Mouse (Mus musculus) forebrain, embryonic 16.5 days (tissue): ENCODE data around the gene Palb2. TPM values are rescaled to one million over a fixed set of nuclear protein-coding genes. Genes with fewer than 3 reads are reported as not detected.

ENCODE experiments used
- ATAC-seq: fragments of 200-750 bp; cut with Nextera tagmentation; 2 replicates; pipeline ENCODE4 v1.8.0; 2017; ENCODE audit warnings: mild to moderate bottlenecking, moderate library complexity
- H3K27ac ChIP-seq: fragments of 300-500 bp; sonication (generic); 2 replicates; pipeline ENCODE4 v1.5.1; 2014; ENCODE audit warnings: low read length, control low read depth
- H3K27me3 ChIP-seq: fragments of 300-500 bp; sonication (generic); replicated peaks from 2 replicates; pipeline ENCODE4 v1.6.1; 2014; ENCODE audit warnings: low read length; ENCODE audit not compliant: control insufficient read depth, insufficient read depth
- H3K36me3 ChIP-seq: fragments of 300-500 bp; sonication (generic); 2 replicates; pipeline ENCODE4 v1.6.1; 2014; ENCODE audit not compliant: control insufficient read depth, insufficient read depth
- H3K4me1 ChIP-seq: fragments of 300-500 bp; sonication (generic); replicated peaks from 2 replicates; pipeline ENCODE4 v1.6.1; 2014; ENCODE audit warnings: low read length; ENCODE audit not compliant: control insufficient read depth, insufficient read depth
- H3K4me2 ChIP-seq: fragments of 300-500 bp; sonication (generic); 2 replicates; pipeline ENCODE4 v1.6.1; 2014; ENCODE audit warnings: mild to moderate bottlenecking, low read length, control low read depth
- H3K4me3 ChIP-seq: fragments of 300-500 bp; sonication (generic); replicated peaks from 2 replicates; pipeline ENCODE4 v1.5.1; 2014; ENCODE audit warnings: mild to moderate bottlenecking, low read length, control low read depth
- H3K9ac ChIP-seq: fragments of 300-500 bp; sonication (generic); replicated peaks from 2 replicates; pipeline ENCODE4 v1.6.1; 2014; ENCODE audit warnings: low read depth, low read length, control low read depth
- H3K9me3 ChIP-seq: fragments of 300-500 bp; sonication (generic); 2 replicates; pipeline ENCODE4 v1.6.1; 2016; ENCODE audit warnings: low read length; ENCODE audit not compliant: control insufficient read depth
- WGBS: fragments of 180-500 bp; shearing (Covaris S2); extraction: QIAGEN DNeasy Blood & Tissue Kit; methylation state at CpG from one replicate; pipeline ENCODE4 v1.1.7; 2014; 5-methylcytosine and 5-hydroxymethylcytosine counted together
- polyA plus RNA-seq: library from polyadenylated mRNA; unstranded; fragments of >200 nt; fragmentation: Nextera tagmentation; extraction: Ambion mirVana; gene quantifications from 2 replicates; pipeline ENCODE4 v1.2.1, GENCODE M21; 2015

Gene Palb2
- polyA plus RNA-seq, 1 experiment from 2014 or later, result 8.8 TPM

DNA sequence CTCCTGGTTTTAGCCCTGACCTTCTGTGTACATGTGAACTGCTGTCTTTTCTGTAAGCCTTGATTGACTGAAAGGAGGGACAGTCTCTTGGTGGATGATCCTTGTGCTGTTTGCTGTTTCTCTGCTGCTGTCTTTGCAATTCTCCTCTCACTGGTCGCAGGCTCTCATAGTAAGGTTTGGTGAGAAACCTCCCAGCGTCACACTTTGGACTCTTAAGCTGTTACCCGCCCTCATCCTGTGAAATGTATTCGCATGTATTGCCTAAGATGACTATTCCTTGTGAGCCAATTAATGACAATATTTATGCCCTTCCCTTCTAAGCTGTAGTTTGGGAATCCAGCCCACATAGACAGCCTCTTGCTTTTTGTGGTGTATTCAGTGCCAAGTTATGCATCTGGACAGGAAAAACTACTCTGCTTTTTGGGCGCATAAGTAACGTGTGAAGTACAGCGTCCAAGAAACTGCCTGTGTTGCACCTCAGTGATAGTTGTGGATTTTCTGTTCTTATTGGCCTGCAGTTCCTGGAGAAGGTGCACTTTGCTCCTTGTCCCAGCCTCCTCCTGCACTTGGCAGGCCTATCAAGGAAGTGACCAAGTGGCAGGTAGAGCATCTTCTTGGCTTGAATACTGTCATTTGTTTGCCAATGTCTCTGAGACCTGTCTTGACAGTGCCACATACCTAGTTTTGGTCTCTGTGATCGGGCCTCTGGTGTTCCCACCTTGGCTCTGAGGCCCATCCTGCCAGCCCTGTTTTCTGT lies 52.8 kb downstream of the Palb2 start:
- 84% methylated on average over 8 of the region's 8 CpGs for WGBS

DNA sequence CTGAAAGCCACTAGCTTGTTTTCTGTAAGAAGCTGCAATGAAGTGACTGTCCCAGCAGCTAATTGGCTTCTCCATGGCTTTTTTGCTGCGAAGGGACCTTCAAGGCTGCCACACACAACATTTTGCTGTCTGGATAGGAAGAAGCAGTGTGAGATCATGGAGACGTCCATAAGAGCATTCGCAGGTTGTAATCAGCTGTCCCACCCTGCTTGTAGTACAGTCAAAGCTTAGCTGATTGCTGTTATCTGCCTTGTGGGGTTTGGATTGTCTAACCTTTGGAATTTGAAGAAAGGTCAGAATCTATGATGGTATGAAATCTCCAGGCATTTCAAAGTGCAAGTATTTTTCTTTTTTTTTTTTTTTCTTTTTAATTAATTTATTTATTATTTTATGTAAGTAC lies 58.4 kb downstream of the Palb2 start:
- Histone ChIP-seq H3K9ac (no peak overlapping the region), H3K27ac (no peak overlapping the region), H3K4me3 (no peak overlapping the region), H3K4me1 (peaks cover 4% of the 10 kb centered on the region), H3K9me3 (no peaks in the 10 kb centered on the region), H3K36me3 (peaks cover 54% of the 10 kb centered on the region), H3K4me2 (no peak overlapping the region), H3K27me3 (no peaks in the 10 kb centered on the region)
- ATAC-seq, result no peak
- WGBS, result 88% methylated on average over 3 of the region's 3 CpGs

More for the DNA sequence above, 52.8 kb downstream of the Palb2 start:
- H3K36me3 ChIP-seq, result peaks cover 27% of the 10 kb centered on the region
- no peak overlapping the region for H3K9ac ChIP-seq
- no peak for ATAC-seq
- H3K27me3 ChIP-seq, result no peaks in the 10 kb centered on the region
- H3K4me2 ChIP-seq, result no peak overlapping the region
- H3K27ac ChIP-seq, result no peak overlapping the region; the same call in 1 of the 2 replicates
- peaks cover 6% of the 10 kb centered on the region for H3K4me1 ChIP-seq
- H3K9me3 ChIP-seq, result no peaks in the 10 kb centered on the region
- no peak overlapping the region for H3K4me3 ChIP-seq

DNA sequence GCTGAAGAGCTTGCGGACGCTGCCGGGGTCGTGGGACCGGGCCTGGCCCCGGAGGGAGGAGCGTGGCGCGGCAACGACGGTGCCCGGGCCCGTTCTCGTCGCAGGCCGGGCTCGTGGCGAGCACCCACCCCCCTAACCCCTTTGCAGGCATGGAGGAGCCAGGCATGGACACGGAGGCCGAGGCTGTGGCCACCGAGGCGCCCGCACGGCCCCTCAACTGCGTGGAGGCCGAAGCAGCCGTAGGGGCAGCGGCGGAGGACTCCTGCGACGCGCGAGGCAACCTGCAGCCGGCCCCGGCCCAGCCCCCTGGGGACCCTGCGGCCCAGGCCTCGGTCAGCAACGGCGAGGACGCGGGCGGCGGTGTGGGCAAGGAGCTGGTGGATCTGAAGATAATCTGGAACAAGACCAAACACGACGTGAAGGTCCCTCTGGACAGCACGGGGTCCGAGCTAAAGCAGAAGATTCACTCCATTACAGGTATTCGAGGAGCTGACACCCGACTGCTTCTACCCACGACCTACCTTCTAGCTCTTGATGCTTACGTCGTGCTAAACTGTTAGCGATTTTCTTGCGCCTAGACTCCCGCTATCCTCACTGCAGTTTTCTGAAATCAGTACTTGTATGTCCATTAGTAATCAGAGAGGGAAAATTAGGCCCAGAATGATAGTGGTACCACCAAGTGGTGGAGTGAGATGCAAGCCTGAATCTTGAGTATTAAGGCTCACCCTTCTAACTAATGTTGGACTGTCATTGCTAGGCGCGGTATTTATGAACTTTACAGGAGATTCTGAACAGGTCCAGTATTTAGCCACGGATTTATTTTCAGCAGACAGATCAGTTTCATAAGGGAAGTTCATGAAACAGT lies 65.0 kb downstream of the Palb2 start:
- Histone ChIP-seq H3K27me3 (no peaks in the 10 kb centered on the region), H3K9ac (peak overlapping the region; percentile 91), H3K27ac (peak overlapping the region; percentile 98), H3K4me2 (peak overlapping the region; percentile 72), H3K9me3 (no peaks in the 10 kb centered on the region), H3K36me3 (peaks cover 15% of the 10 kb centered on the region), H3K4me3 (peak overlapping the region; percentile 87), H3K4me1 (peaks cover 26% of the 10 kb centered on the region)
- WGBS, result 2% methylated on average over 57 of the region's 58 CpGs
- peak; percentile 30 for ATAC-seq

DNA sequence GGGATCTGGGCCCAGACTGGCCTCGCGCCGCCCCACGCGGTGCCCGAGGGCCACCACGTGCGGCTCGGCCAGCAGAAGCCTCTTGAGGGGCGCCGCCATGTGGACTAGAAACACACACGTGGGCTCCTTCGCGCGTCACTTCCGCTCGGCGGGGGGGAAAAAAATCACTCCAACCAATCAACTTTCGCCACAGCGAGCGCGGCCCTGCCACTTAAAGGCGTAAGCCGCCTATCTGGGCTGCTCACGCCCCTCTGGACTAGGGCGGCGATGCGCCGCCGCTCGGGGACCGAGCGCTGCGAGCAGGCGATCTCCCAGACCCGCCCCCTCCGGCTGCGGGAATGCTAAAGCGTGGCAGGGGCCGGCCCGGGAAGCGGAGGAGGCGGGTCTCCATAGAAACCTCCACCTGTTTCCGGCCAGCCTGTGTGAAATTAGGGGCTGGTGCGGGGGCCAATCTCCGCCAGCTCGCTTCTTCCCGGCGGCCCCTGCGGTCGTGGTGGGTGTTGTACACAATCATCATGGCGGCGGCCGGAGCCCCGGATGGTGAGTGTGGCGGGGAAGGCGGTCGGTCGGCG lies 65.8 kb downstream of the Palb2 start, which contains the start of the genes Ubfd1 and Ears2:
Gene Ubfd1, plus strand, starts transcription at position 231 of the 572 bp plus-strand sequence.
Gene Ears2, minus strand, starts transcription at position 319 of the 572 bp plus-strand sequence.
- Histone ChIP-seq H3K4me1 (peaks cover 26% of the 10 kb centered on the region), H3K27me3 (no peaks in the 10 kb centered on the region), H3K4me3 (peak within 1 kb of the TSS; percentile 87), H3K27ac (peak within 1 kb of the TSS; percentile 98), H3K9me3 (no peaks in the 10 kb centered on the region), H3K36me3 (peaks cover 9% of the 10 kb centered on the region), H3K4me2 (peak within 1 kb of the TSS; percentile 77), H3K9ac (peak within 1 kb of the TSS; percentile 91)
- peak; percentile 98 for ATAC-seq
- under 1% methylated on average over 59 of the region's 60 CpGs for WGBS

DNA sequence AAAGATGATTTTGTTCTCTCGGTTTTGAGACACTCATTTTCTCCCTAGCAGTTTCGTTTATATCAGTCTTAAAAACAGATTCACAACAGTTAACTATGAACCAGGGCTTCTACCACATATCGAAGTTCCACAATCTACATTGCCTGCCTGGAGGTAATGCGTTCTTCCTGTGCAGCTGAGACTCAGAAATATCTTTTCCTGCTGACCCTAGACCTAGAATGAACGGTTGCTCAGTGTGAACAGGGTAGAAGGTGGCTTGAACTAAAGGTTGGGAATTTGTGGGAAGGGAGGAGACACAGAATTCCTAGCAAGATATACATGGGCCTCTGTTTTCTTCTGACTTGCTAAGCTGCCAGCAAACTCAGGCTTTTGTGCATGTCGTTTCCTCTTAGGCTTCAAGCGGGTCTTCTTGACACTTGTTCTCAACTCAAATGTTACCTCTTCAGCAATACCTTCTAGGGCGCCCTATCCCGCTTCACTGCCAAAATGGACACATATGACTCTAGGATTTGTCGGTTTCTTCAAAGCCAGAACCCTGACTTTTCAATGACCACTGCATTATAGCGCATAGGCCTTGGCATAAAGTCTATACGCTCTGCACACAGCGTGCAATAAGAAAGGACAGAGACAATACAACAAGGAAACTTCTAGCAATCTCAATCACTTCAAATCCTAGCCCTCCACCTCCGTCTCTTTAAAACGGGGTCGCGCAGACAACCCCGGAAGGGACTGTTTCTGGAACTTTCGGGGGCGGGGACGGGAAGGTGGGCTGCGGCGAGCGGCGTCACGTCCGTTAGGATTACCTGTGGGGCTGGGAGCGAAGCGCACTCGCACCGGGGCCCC lies 66.5 kb downstream of the Palb2 start:
- WGBS, result 18% methylated on average over 31 of the region's 31 CpGs
- Histone ChIP-seq H3K4me2 (peak overlapping the region; percentile 77), H3K4me1 (peaks cover 26% of the 10 kb centered on the region), H3K9ac (peak overlapping the region; percentile 91), H3K27ac (peak overlapping the region; percentile 98), H3K27me3 (no peaks in the 10 kb centered on the region), H3K4me3 (peak overlapping the region; percentile 87), H3K9me3 (no peaks in the 10 kb centered on the region), H3K36me3 (peaks cover 2% of the 10 kb centered on the region; the same call in 1 of the 2 replicates)
- ATAC-seq, result peak; percentile 62

DNA sequence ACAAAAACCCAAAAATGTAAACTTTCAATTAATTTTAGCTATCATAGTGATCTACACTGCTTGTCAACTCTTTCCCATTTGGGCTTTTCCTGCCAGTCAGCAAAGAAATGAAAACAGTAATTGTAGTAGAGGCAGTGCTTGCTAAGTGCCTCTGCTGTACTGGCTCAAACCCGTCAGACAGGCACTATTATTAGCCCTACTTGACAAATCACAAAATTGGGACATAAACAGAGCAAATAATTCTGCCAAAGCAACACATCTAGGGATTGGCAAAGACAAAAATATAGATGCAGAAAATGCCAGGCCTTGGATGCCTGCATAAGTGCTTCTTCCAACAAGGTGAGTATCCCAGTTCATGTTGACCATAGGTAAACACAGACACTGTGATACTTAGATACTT lies 67.1 kb downstream of the Palb2 start:
- Histone ChIP-seq H3K36me3 (peaks cover 1% of the 10 kb centered on the region; the same call in 1 of the 2 replicates), H3K27ac (no peak overlapping the region), H3K4me3 (no peak overlapping the region), H3K4me2 (peak overlapping the region; percentile 77; the same call in 1 of the 2 replicates), H3K27me3 (no peaks in the 10 kb centered on the region), H3K4me1 (peaks cover 26% of the 10 kb centered on the region), H3K9me3 (no peaks in the 10 kb centered on the region), H3K9ac (no peak overlapping the region)
- no peak for ATAC-seq
- WGBS, result 69% methylated on average over 1 of the region's 1 CpGs

Other genes starting within 250 kb of the Palb2 start
- 19.8 and 25.9 TPM in 2 replicates for gene Cog7, start 151.3 kb downstream of the Palb2 start, polyA plus RNA-seq
- 67.0 and 69.0 TPM in 2 replicates for gene Gga2, start 111.8 kb downstream of the Palb2 start, polyA plus RNA-seq
- 63.8 and 65.6 TPM in 2 replicates for gene Ubfd1, start 65.8 kb downstream of the Palb2 start, polyA plus RNA-seq
- gene Ears2, start 65.7 kb downstream of the Palb2 start, polyA plus RNA-seq, result 10.9 and 12.1 TPM in 2 replicates
- 530 and 550 TPM in 2 replicates for gene Ndufab1, start 31.1 kb downstream of the Palb2 start, polyA plus RNA-seq
- 161 and 170 TPM in 2 replicates for gene Dctn5, start 56 bp upstream of the Palb2 start, polyA plus RNA-seq
- gene Plk1, start 26.5 kb upstream of the Palb2 start, polyA plus RNA-seq, result 46.2 and 54.4 TPM in 2 replicates
- gene Ern2, start 53.2 kb upstream of the Palb2 start, polyA plus RNA-seq, result 0.37 and 1.7 TPM in 2 replicates
- gene Chp2, start 86.5 kb upstream of the Palb2 start, polyA plus RNA-seq, result 0.57 and 1.2 TPM in 2 replicates
- 50.2 and 60.9 TPM in 2 replicates for gene Prkcb, start 155.8 kb upstream of the Palb2 start, polyA plus RNA-seq